Mouse (Mus musculus): ENCODE measurements at regions not wholly inside any gene's neighbourhood (a gene's known extent, or its start where the extent isn't known, plus 50 kb on each side); places are given as distances from the start of the nearest gene placed in this dataset.

- DNase-seq (ENCODE audit: low spot score in 2 of 2) = peak in 1 of 2 experiments; percentile 5
Observed at GRCm38 (mm10) chr2:47053689-47054088, 1760.2 kb upstream of the Acvr2a start.

GRCm38 (mm10) chr2:47074191-47074590 is 1739.7 kb upstream of the Acvr2a start:
- DNase-seq (ENCODE audit: low spot score in 2 of 2) = no peak

- DNase-seq (ENCODE audit: low spot score in 2 of 2) = no peak
Observed at GRCm38 (mm10) chr2:47075225-47075624, 1738.7 kb upstream of the Acvr2a start.

GRCm38 (mm10) chr2:47088635-47089034 is 1725.3 kb upstream of the Acvr2a start:
- DNase-seq (ENCODE audit: low spot score in 2 of 2) = peak in 1 of 2 experiments; percentile 11

GRCm38 (mm10) chr2:47095993-47096392 is 1717.9 kb upstream of the Acvr2a start:
- no peak for DNase-seq (ENCODE audit: low spot score in 2 of 2)

GRCm38 (mm10) chr2:47139435-47139834 is 1674.5 kb upstream of the Acvr2a start:
- no peak for DNase-seq (ENCODE audit: low spot score in 2 of 2)

- DNase-seq (ENCODE audit: low spot score in 2 of 2) = no peak
Observed at GRCm38 (mm10) chr2:47184067-47184802, 1629.7 kb upstream of the Acvr2a start.

Data from layer of hippocampus, postnatal 14 days (tissue).